Mouse (Mus musculus) R1 (cell line): ENCODE measurements around the gene Clcnka.
A peak's percentile ranks its signal among the peaks of the same experiment; 100 is the strongest.

Experiments used
- DNase-seq: peaks from one replicate; pipeline ENCODE4 v3.0.0-alpha.2; 2018; ENCODE audit warnings: low read depth, low spot score

Clcnka gene

DNA sequence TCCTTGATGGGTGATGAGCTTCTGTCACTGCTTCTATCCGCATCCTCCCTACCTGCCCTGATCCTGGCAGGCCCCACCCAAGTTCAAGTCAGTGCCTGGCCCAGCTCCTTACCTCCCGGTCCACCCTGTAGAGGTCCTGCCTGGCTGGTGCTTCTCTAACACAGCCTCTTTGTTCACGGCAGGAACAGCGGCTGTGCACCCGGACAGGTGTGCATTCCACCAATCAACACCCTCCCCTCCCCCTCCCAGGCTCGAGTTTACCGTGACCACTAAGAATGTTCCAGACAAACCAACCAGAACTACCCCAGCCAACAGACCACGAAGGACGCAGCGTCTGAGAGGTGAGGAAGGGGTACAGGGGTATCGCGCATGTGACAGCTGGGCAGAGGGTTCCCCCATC is at the start of gene Clcnka:
Clcnka (minus strand) TSS at position 180 of the 400 bp plus-strand sequence.
- no peak for DNase-seq

GRCm38 (mm10) chr4:141446211-141446610 is 47.7 kb upstream of the Clcnka start:
- no peak for DNase-seq

- DNase-seq: no peak
Observed at GRCm38 (mm10) chr4:141445328-141445720, 46.8 kb upstream of the Clcnka start.

DNA sequence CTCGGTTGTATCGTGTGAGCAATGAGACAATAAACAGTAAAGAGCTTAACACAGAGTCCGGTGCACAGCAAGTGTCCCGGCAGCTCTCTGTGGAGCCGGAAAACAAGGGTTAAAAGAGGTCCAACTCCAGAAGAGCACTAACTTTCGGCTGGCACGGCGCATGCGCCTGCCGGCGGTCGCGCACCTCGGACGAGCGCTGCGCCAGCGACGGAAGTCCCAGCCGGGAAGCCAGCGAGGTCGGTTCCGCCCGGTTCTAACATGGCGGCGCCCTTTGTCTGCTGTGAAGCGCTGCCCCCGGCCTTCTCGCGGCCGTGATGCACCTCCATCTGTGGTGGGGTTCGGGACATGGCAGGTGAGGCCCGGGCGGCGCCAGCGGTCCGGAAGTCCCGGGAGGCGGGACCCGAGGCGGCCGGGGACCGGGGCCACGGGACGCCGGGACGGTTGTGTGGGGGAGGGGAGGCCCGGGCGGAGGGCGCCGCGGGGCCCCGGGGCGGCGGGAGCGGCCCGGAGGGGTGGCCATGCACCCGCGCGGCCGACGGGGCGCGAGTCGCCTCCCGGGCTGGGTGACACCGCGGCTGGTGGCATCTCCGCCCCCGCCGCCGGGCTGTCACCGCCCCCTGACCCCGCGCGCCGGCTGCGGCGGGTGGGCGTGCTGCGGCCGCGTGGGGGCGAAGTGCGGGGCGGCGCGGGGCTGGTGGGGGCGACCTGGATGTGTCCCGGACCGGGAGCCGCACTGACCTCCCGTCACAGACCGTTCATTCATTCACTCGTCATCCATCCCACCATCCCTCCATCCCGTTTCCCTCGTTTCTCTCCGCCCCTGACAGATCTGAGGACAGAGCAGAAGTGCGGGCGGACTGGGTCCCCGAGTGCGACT is 46.2 kb upstream of the Clcnka start, which contains the start of gene Zbtb17:
Zbtb17 (plus strand) TSS at position 204 of the 877 bp plus-strand sequence.
- peak; percentile 88 for DNase-seq

DNA sequence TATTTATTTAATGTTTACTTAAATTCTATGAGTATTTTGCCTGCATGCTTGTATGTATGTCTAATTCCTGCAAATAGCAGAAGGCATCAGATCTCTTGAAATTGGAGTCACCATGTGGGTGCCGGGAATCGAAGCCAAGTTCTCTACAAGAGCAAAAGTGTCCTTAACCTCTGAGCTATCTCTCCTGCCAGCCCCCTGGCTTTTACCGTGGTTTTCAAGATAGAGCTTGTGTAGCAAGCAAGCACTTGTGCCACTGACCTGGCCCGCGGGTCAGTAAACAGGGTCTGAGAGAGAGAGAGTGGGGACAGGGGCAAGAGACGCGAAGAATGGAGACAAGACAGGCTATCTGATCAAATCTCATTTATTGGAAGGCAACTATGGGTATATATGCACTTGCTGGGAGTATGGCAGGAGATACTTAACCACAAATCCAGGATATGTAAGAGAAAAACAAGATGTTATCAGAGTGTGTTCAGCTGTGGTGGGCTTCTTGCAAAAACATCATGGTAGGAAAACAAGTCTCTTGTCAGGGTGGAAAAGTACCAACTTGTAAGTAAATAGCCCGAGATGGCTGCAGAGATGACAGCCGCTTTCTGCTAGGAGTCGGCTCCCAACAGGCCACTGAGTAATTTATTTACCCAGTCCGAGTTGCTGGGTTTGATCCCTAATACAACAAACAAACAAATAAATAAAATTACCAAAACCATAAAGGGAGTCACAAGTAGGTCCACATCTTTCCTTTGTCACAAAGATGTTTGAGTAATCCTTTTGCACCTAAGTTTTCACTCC is 45.3 kb upstream of the Clcnka start:
- DNase-seq: no peak

GRCm38 (mm10) chr4:141440877-141441276 is 42.4 kb upstream of the Clcnka start:
- DNase-seq: peak; percentile 97

GRCm38 (mm10) chr4:141439083-141439803 is 40.7 kb upstream of the Clcnka start:
- peak; percentile 84 for DNase-seq

DNA sequence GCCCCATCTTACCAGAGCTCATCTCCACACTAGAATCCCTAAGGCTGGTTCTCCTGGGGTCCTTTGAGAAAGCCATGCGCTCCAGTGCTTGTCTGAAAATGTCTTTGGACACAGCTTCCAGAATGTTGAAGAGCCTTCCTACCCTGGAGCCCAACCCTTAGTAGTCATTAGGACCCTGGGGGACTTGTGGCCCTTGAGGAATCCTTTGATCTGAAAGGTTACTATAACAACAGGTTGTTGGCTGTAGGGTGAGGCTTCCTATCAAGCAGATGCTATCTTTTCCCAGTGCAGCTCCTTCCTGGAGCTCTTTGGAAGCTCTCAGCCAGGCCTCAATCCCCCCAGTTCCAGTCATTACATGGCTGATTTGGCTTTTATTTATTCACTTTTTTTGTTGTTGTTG is 37.5 kb upstream of the Clcnka start, which contains the start of gene Srarp:
Srarp (minus strand) TSS at position 132 of the 400 bp plus-strand sequence.
- no peak for DNase-seq

DNA sequence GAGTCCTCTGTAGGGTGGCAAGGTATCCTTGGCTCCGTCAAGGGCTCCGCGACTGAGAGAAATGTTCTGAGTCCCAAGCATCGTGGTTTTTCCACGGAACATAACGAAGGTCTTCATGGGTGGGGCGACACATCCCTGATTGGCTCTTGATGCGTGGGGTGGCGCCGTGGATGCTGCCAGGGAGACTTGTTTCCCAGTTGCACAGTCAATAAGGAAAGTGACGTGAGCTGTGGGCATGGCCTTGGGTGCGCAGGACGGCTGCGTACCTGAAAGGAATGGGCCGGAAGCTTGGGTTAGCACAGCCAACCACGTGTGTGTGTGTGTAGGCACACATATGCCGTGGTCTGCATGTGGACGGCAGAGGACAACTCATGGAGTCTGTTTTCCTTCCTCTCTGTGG is 34.7 kb upstream of the Clcnka start:
- DNase-seq: peak; percentile 82

- DNase-seq: no peak
Observed at GRCm38 (mm10) chr4:141432666-141433065, 34.1 kb upstream of the Clcnka start.

- DNase-seq: no peak
Observed at GRCm38 (mm10) chr4:141430997-141431396, 32.5 kb upstream of the Clcnka start.

DNA sequence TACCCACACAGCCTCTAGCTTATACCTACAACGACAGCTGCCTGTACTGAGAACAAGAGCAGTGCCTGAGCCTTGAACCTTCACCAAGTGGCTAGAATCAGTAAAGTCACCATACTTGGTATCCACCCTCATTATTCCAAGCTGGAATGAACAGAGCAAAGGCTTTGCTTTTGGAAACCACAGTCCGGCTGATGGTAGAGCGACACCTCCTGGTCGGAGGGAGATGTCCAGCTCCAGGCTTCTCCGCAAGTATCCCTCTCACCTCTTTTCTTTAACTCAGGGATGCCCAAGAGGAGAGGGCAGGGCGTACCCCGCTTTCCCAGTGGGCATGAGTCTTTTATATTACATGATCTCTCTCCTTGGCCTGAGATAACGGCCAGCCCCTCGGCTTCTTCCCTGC is 31.3 kb upstream of the Clcnka start:
- peak; percentile 75 for DNase-seq

DNA sequence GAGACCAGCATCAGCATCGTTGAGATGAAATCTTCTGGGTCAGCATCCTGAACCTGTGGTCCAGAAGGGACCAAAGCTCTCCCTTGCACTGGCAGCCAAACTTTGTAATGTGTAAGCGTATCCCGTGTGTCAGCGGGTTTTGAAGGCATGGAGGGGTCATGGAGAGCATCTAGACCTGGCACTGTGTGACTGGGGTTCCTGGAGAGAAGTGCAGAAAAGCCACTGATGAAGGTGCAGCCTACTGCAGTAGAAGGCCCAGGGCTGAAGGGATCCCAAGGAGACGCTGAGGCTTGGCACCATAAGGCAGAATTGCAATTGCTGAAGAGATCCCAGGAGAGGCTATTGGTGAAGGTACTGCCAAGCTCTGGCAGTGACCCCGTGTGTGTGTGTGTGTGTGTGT is 30.9 kb upstream of the Clcnka start:
- no peak for DNase-seq

GRCm38 (mm10) chr4:141427921-141428320 is 29.4 kb upstream of the Clcnka start:
- DNase-seq: no peak

DNA sequence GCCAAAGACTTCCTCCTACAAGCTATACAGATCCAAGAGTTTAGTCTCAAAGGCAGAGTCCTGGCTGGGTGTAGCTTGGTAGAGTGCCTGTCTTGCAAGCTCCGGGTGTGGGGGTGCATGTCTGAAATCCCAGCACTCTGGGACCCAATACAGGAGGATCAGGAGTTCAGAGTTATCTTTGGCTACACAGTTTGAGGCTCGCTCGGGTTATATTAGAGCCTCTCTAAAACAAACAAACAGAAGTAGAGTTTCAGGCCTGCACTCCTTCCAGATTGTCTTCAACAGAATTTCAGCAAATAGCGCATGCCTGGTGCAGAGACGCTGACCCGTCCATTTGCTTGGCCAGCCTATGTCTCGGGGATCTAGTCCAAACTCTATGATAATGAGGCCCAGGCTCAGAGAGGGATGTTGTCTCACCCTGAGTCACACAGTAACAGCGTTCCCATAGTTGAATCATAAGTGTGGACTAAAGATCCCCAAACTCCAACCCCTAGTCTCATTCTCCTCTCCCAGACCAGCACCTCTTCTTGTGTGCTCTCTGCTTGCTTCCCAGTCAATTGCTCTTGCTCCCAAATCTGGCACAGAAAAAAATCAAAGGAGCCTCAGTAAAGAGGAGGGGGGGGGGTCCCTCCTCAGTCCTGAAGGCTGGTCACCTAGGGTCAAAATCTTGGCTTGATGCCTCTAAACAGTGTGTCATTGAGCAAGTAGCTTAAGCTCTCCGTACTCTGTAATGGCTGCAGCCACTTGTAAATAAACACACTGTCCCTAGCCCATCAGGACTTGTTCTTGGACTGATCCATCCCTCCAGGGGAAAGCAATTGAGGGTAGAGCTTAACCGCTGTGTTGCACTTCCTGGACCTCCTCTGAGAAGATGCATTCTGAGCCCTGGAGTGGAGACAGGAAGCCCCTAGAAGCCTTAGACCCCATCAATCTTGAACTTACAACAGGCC is 28.5 kb upstream of the Clcnka start:
- peak; percentile 45 for DNase-seq

- DNase-seq: peak; percentile 88
Observed at GRCm38 (mm10) chr4:141425484-141426479, 27.3 kb upstream of the Clcnka start.

DNA sequence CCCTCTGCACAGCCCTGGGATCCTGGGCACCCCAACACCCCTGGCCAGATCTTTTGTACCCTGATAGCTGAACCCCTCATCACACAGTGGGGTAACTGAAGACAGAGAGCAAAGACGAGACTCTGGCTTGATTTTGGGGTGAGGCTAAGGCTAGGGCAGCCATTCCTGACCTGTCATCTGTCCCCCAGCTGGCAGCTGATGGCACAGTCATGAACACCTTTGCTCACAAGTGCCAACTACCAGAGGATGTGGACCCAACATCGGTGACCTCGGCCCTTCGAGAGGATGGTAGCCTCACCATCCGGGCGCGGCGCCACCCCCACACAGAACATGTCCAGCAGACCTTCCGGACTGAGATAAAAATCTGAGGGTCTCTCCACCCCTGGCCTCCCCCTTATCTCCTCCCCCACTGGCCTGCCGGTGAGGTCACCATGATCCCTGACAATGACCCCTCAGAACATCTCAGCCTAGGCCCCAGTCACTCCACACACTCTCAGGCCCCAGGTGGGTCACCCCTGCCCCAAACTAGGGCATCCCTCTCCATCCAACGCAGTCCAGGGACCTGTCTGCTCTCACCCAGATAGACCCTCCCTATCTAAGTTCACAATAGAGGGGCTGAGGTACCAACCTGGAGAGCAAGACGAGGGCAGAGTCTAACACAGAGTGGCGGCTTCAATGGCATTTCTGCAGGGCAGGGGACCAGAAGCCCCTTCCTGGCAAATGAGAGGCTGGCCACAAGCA is 25.3 kb upstream of the Clcnka start:
- no peak for DNase-seq

- no peak for DNase-seq
Observed at GRCm38 (mm10) chr4:141423288-141423687, 24.8 kb upstream of the Clcnka start.

DNA sequence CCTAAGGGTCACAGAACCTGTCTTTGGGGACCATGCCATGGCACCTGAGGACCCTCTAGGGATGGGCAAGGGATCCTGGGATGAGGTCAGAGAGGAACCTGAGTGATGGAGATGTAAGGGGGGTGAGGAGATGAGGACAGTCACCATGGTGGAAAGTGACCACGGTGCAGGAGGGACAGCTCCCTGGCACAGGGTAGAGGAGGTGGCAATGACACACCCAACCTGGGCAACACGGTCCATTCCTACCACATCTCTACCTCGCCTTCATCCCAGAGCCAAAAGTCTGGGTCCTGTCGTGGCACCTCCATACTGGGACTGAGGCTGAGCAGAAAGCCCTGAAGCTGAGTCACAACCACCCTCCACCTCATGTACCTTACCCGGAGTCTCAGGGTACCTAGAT is 24.3 kb upstream of the Clcnka start:
- no peak for DNase-seq
